Mouse (Mus musculus) myocyte (in vitro differentiated cells): ENCODE measurements around the gene Ppp1r35. TPM values are rescaled to one million over a fixed set of nuclear protein-coding genes. Genes with fewer than 3 reads are reported as not detected.

Experiments
- H3K27me3 ChIP-seq: one replicate; pipeline ENCODE4 v1.6.1; 2011; ENCODE audit not compliant: control insufficient read depth, insufficient read depth, insufficient read length
- H3K36me3 ChIP-seq: one replicate; pipeline ENCODE4 v1.6.1; 2011; ENCODE audit not compliant: control insufficient read depth, insufficient read depth
- H3K4me2 ChIP-seq: one replicate; pipeline ENCODE4 v1.6.1; 2011; ENCODE audit warnings: low read depth, control low read depth
- H3K4me3 ChIP-seq: one replicate; pipeline ENCODE4 v1.5.1; 2011; ENCODE audit warnings: mild to moderate bottlenecking, control low read depth, moderate library complexity
- H3K79me2 ChIP-seq: one replicate; pipeline ENCODE4 v1.6.1; 2011; ENCODE audit not compliant: control insufficient read depth, insufficient read depth
- H3ac ChIP-seq: one replicate; pipeline ENCODE4 v1.6.1; 2011; ENCODE audit not compliant: control insufficient read depth, insufficient read length
- CEBPB ChIP-seq: IDR thresholded peaks from 2 replicates; pipeline ENCODE4 v1.6.1; 2011; ENCODE audit warnings: mild to moderate bottlenecking, moderate library complexity; ENCODE audit not compliant: poor library complexity, insufficient read depth, severe bottlenecking
- E2F4 ChIP-seq: IDR thresholded peaks from one replicate; pipeline ENCODE4 v1.6.1; 2011; ENCODE audit warnings: mild to moderate bottlenecking, control low read depth, moderate library complexity; ENCODE audit not compliant: insufficient read depth
- MAX ChIP-seq: IDR thresholded peaks from one replicate; pipeline ENCODE4 v1.6.1; 2011; ENCODE audit warnings: low read depth, mild to moderate bottlenecking, control low read depth
- MYOD1 ChIP-seq, 3 experiments: IDR thresholded peaks; one replicate each; pipeline ENCODE4 v1.6.1; 2011; ENCODE audit warnings: control low read depth in 2 of 3, low read depth in 2 of 3, mild to moderate bottlenecking in 2 of 3, moderate library complexity in 1 of 3; ENCODE audit not compliant: insufficient read length in 2 of 3, control insufficient read depth in 1 of 3
- MYOG ChIP-seq, 3 experiments: IDR thresholded peaks; one replicate each; pipeline ENCODE4 v1.6.1; 2011; ENCODE audit warnings: control low read depth in 2 of 3, low read depth in 2 of 3, mild to moderate bottlenecking in 2 of 3; ENCODE audit not compliant: insufficient read length in 2 of 3, control insufficient read depth in 1 of 3, insufficient read depth in 1 of 3
- POLR2A ChIP-seq: IDR thresholded peaks from one replicate; pipeline ENCODE4 v1.6.1; 2011; ENCODE audit warnings: low read depth, mild to moderate bottlenecking, control low read depth, moderate library complexity; ENCODE audit not compliant: insufficient read length
- POLR2AphosphoS2 ChIP-seq: IDR thresholded peaks from one replicate; pipeline ENCODE4 v1.6.1; 2011; ENCODE audit warnings: low read depth, control low read depth; ENCODE audit not compliant: insufficient read length
- REST ChIP-seq: IDR thresholded peaks from one replicate; pipeline ENCODE4 v1.6.1; 2011; ENCODE audit warnings: mild to moderate bottlenecking, control low read depth, moderate library complexity; ENCODE audit not compliant: insufficient read depth, insufficient read length
- SRF ChIP-seq: IDR thresholded peaks from one replicate; pipeline ENCODE4 v1.6.1; 2011; ENCODE audit warnings: low read depth; ENCODE audit not compliant: control insufficient read depth, insufficient read length
- TCF12 ChIP-seq: IDR thresholded peaks from one replicate; pipeline ENCODE4 v1.6.1; 2011; ENCODE audit warnings: mild to moderate bottlenecking, control low read depth; ENCODE audit not compliant: poor library complexity, insufficient read depth, severe bottlenecking
- TCF3 ChIP-seq: IDR thresholded peaks from one replicate; pipeline ENCODE4 v1.6.1; 2011; ENCODE audit warnings: low read depth, control low read depth; ENCODE audit not compliant: insufficient read length
- USF1 ChIP-seq: IDR thresholded peaks from one replicate; pipeline ENCODE4 v1.6.1; 2011; ENCODE audit warnings: low read depth, mild to moderate bottlenecking, control low read depth, moderate library complexity
- polyA plus RNA-seq: library from polyadenylated mRNA; unstranded; fragments of >200 nt; fragmentation: generic; extraction: Trizol; gene quantifications from one replicate; pipeline ENCODE4 v1.2.1, GENCODE M21; 2012; ENCODE audit warnings: missing spikeins

Ppp1r35 gene
- polyA plus RNA-seq, 1 experiment: 40.4 TPM

DNA sequence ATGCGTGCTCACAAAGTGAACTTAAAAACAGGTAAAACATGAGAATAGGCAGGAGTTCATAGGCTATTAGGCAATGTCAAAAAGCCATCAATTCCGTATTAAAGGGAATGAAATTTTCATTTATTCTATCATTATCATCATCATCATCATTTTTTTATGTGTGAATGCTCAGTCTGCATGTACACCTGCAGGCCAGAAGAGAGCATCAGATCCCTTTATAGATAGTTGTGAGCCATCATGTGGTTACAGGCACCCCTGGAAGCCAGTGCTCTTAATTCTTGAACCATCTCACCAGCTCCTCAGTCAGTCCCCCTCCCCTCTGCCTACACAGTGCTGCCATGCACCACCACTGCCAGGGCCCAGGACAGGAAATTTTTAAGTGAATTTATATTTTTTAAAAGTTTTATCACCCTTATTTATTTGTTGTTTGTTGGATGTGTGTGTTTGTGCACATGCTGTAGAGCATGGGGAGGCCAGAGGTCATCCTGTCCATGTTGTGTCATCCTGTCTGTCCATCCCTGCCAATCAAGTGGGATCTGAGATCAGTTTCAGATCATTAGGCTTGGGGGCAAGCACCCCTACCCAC lies 10.4 kb downstream of the Ppp1r35 start:
- no peaks in the 10 kb centered on the region for H3K36me3 ChIP-seq
- no peak overlapping the region for H3K4me2 ChIP-seq
- TF ChIP-seq MAX (no peak), POLR2A (no peak), MYOD1 (IDR thresholded peaks at IDR 0.05; ENCODE audit: control insufficient read depth in 1 of 3, insufficient read length in 2 of 3, low read depth in 2 of 3) (no peak), USF1 (no peak), SRF (no peak), POLR2AphosphoS2 (no peak), REST (no peak), MYOG (IDR thresholded peaks at IDR 0.05; ENCODE audit: control insufficient read depth in 1 of 3, insufficient read depth in 1 of 3, insufficient read length in 2 of 3, low read depth in 2 of 3) (no peak), TCF12 (no peak), TCF3 (no peak), CEBPB (no peak), E2F4 (no peak)

DNA sequence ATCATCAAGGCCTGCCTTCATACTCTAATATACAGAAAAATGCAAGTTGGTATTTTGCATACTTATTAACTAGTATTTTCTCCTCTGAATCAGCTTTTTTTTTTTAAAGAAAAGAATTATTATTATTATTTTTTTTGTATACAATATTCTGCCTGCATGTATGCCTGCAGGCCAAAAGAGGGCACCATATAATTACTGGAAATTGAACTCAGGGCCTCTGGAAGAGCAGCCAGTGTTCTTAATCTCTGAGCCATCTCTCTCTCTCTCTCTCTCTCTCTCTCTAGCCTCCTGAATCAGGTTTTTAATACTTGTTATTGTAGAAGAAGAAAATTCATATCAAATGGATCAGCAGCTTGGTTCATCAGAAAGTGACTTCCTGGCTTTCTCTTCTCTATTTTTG lies 12.9 kb downstream of the Ppp1r35 start:
- no peaks in the 10 kb centered on the region for H3K36me3 ChIP-seq
- H3ac ChIP-seq: no peak overlapping the region
- TF ChIP-seq USF1 (no peak), REST (no peak), CEBPB (no peak), SRF (no peak), POLR2AphosphoS2 (no peak), TCF12 (no peak), E2F4 (no peak), POLR2A (no peak), MYOD1 (IDR thresholded peaks at IDR 0.05; ENCODE audit: control insufficient read depth in 1 of 3, insufficient read length in 2 of 3, low read depth in 2 of 3) (no peak), MAX (no peak), MYOG (IDR thresholded peaks at IDR 0.05; ENCODE audit: control insufficient read depth in 1 of 3, insufficient read depth in 1 of 3, insufficient read length in 2 of 3, low read depth in 2 of 3) (no peak), TCF3 (no peak)
- H3K4me3 ChIP-seq: no peak overlapping the region
- H3K79me2 ChIP-seq: no peaks in the 10 kb centered on the region
- no peak overlapping the region for H3K4me2 ChIP-seq
- no peaks in the 10 kb centered on the region for H3K27me3 ChIP-seq

More for the DNA sequence above, 10.4 kb downstream of the Ppp1r35 start:
- H3K79me2 ChIP-seq: peaks cover 15% of the 10 kb centered on the region
- H3ac ChIP-seq: no peak overlapping the region
- H3K27me3 ChIP-seq: no peaks in the 10 kb centered on the region
- no peak overlapping the region for H3K4me3 ChIP-seq

DNA sequence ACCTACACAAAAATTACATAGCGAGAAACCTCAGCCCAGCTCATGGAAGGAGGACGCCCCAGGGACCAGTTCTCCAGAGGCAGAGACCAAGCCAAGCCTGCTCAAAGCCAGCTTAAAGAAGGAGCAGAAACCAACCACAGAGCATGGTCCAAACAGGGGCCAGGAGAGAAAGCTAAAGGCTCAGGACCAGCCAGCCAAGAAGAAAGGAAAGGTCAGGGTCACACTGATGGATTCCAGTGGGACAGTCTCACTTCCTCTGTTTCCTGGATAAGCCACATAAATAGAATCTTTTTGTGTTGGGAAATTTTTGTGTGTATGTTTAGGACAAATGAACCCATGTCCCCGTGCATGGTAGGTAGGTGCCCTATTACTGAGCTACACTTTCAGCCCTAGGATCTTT lies 18.0 kb downstream of the Ppp1r35 start:
- no peaks in the 10 kb centered on the region for H3K27me3 ChIP-seq
- TF ChIP-seq POLR2A (no peak), MYOG (IDR thresholded peaks at IDR 0.05; ENCODE audit: control insufficient read depth in 1 of 3, insufficient read depth in 1 of 3, insufficient read length in 2 of 3, low read depth in 2 of 3) (no peak), CEBPB (no peak), MYOD1 (IDR thresholded peaks at IDR 0.05; ENCODE audit: control insufficient read depth in 1 of 3, insufficient read length in 2 of 3, low read depth in 2 of 3) (no peak)
- no peaks in the 10 kb centered on the region for H3K79me2 ChIP-seq
- H3K36me3 ChIP-seq: no peaks in the 10 kb centered on the region
- no peak overlapping the region for H3K4me2 ChIP-seq
- H3K4me3 ChIP-seq: no peak overlapping the region
- no peak overlapping the region for H3ac ChIP-seq

DNA sequence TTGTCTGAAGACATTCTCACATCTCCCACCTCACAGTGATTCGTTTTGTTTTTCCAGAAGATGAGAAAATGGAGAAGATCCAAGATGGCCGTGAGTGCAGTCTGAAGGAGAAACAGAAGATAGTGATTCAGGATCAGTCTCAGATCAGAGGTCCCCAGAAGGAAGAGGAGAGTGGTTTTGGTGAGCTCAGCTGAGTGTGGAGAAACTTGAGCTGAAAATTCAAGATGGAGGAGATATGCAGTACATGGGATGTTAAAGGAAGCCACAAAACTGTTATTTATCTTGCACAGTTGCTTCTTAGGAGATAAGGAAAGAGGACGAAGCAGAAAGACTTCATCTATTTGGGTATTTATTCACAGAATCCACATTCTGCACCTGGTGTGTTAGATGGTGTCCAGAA lies 22.3 kb downstream of the Ppp1r35 start:
- H3K4me3 ChIP-seq: no peak overlapping the region

DNA sequence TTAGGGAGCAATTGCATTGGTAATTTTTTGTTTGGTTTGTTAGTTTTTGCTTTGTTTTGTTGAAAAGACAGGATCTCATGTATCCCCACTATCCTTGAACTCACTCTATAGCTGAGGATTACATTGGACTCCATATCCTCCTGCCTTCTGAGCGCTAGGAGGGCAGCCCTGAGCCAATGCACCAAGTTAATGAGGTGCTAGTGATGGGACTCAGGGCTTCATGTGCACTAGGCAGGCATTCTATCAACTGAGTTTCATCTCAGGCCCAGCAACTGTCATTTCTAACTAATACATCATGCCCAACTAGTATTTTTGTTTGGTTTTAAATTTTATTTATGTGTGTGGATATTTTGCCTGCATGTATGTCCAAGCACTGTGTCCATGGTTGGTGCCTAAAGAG lies 27.5 kb downstream of the Ppp1r35 start:
- no peaks in the 10 kb centered on the region for H3K79me2 ChIP-seq
- H3K4me2 ChIP-seq: no peak overlapping the region
- TF ChIP-seq MAX (no peak), E2F4 (no peak), POLR2AphosphoS2 (no peak), MYOG (IDR thresholded peaks at IDR 0.05; ENCODE audit: control insufficient read depth in 1 of 3, insufficient read depth in 1 of 3, insufficient read length in 2 of 3, low read depth in 2 of 3) (no peak), CEBPB (no peak), SRF (no peak), POLR2A (no peak), MYOD1 (IDR thresholded peaks at IDR 0.05; ENCODE audit: control insufficient read depth in 1 of 3, insufficient read length in 2 of 3, low read depth in 2 of 3) (no peak), USF1 (no peak), REST (no peak), TCF12 (no peak), TCF3 (no peak)
- no peak overlapping the region for H3ac ChIP-seq
- H3K4me3 ChIP-seq: no peak overlapping the region
- no peaks in the 10 kb centered on the region for H3K27me3 ChIP-seq
- no peaks in the 10 kb centered on the region for H3K36me3 ChIP-seq

More for the DNA sequence above, 22.3 kb downstream of the Ppp1r35 start:
- no peak overlapping the region for H3K4me2 ChIP-seq
- H3K79me2 ChIP-seq: no peaks in the 10 kb centered on the region
- H3K36me3 ChIP-seq: no peaks in the 10 kb centered on the region
- TF ChIP-seq USF1: no peak
- TF ChIP-seq MYOG (IDR thresholded peaks at IDR 0.05; ENCODE audit: control insufficient read depth in 1 of 3, insufficient read depth in 1 of 3, insufficient read length in 2 of 3, low read depth in 2 of 3): no peak
- TF ChIP-seq TCF3: no peak
- TF ChIP-seq POLR2AphosphoS2: no peak
- TF ChIP-seq POLR2A: no peak
- no peak for TF ChIP-seq SRF
- TF ChIP-seq MAX: no peak
- no peak for TF ChIP-seq CEBPB
- no peak for TF ChIP-seq TCF12
- TF ChIP-seq REST: no peak
- TF ChIP-seq E2F4: no peak
- TF ChIP-seq MYOD1 (IDR thresholded peaks at IDR 0.05; ENCODE audit: control insufficient read depth in 1 of 3, insufficient read length in 2 of 3, low read depth in 2 of 3): no peak
- H3K27me3 ChIP-seq: no peaks in the 10 kb centered on the region
- H3ac ChIP-seq: no peak overlapping the region
